Mouse (Mus musculus) ES-E14 (cell line): ENCODE measurements around the gene Amz2. TPM values are rescaled to one million over a fixed set of nuclear protein-coding genes. Genes with fewer than 3 reads are reported as not detected.

ENCODE experiments used
- DNase-seq: peaks from one replicate; pipeline ENCODE4 v3.0.0-alpha.2; 2013; ENCODE audit warnings: low read depth, low spot score
- H3K27ac ChIP-seq: 2 replicates; pipeline ENCODE4 v1.5.1; 2012; ENCODE audit warnings: low read depth, mild to moderate bottlenecking, low read length, moderate library complexity, mixed read lengths; ENCODE audit not compliant: poor library complexity, insufficient read depth, severe bottlenecking
- H3K36me3 ChIP-seq: 2 replicates; pipeline ENCODE4 v1.6.1; 2012; ENCODE audit warnings: mild to moderate bottlenecking, low read length, moderate library complexity, mixed read lengths; ENCODE audit not compliant: control insufficient read depth, poor library complexity, insufficient read depth, severe bottlenecking
- H3K4me1 ChIP-seq, 2 experiments: fragments of 150-350 bp in 1 of 2; sonication (generic) in 1 of 2; 2 replicates each; pipeline ENCODE4 v1.6.1; 2012; ENCODE audit warnings: low read length in 2 of 2, mild to moderate bottlenecking in 1 of 2, mixed read lengths in 1 of 2; ENCODE audit not compliant: control insufficient read depth in 2 of 2, insufficient read depth in 2 of 2, poor library complexity in 1 of 2
- H3K4me3 ChIP-seq, 2 experiments: fragments of 150-350 bp in 1 of 2; sonication (generic) in 1 of 2; 2 replicates each; pipeline ENCODE4 v1.5.1; 2012; ENCODE audit warnings: low read length in 2 of 2, low read depth in 1 of 2, mild to moderate bottlenecking in 1 of 2, mixed read lengths in 1 of 2; ENCODE audit not compliant: insufficient read depth in 1 of 2, poor library complexity in 1 of 2, severe bottlenecking in 1 of 2
- H3K9ac ChIP-seq: 2 replicates; pipeline ENCODE4 v1.6.1; 2012; ENCODE audit warnings: low read depth, mild to moderate bottlenecking, low read length, mixed read lengths; ENCODE audit not compliant: poor library complexity, insufficient read depth, severe bottlenecking
- H3K9me3 ChIP-seq: fragments of 150-350 bp; sonication (generic); 2 replicates; pipeline ENCODE4 v1.6.1; 2012; ENCODE audit warnings: low read depth, mild to moderate bottlenecking, low read length; ENCODE audit not compliant: control insufficient read depth, insufficient read depth
- CHD2 ChIP-seq: IDR thresholded peaks from 2 replicates; pipeline ENCODE4 v1.6.1; 2014; ENCODE audit warnings: mild to moderate bottlenecking, low read depth, low read length, inconsistent platforms
- HCFC1 ChIP-seq: IDR thresholded peaks from 2 replicates; pipeline ENCODE4 v1.6.1; 2012; ENCODE audit warnings: low read length, inconsistent platforms, borderline replicate concordance; ENCODE audit not compliant: insufficient read depth
- MAFK ChIP-seq: IDR thresholded peaks from 2 replicates; pipeline ENCODE4 v1.6.1; 2014; ENCODE audit warnings: mild to moderate bottlenecking, low read depth, low read length, inconsistent platforms; ENCODE audit not compliant: insufficient read depth
- ZC3H11A ChIP-seq: IDR thresholded peaks from 2 replicates; pipeline ENCODE4 v1.6.1; 2012; ENCODE audit warnings: low read depth, mild to moderate bottlenecking, inconsistent platforms, low read length, borderline replicate concordance
- ZNF384 ChIP-seq: IDR thresholded peaks from 2 replicates; pipeline ENCODE4 v1.6.1; 2012; ENCODE audit warnings: low read depth, low read length, inconsistent platforms
- in situ Hi-C, 2 experiments: fragments of 600-800 bp; cut with MboI; formaldehyde crosslinking; loops; one replicate each; pipeline ENCODE4 v1.15.1; 2025; ENCODE audit warnings: low sequenced_read_pairs in 2 of 2, inconsistent platforms in 1 of 2; ENCODE audit not compliant: unreplicated experiment in 2 of 2
- total RNA-seq: library from RNA; depleted of rRNA; stranded (reverse); fragments of 300-350 nt; gene quantifications from 2 replicates; pipeline ENCODE4 v1.2.3, GENCODE M21; 2012; rRNA removed

The Amz2 gene
- total RNA-seq, 1 experiment, result 20.1 TPM

- no peak for TF ChIP-seq ZNF384
- no peak for TF ChIP-seq ZC3H11A
- no peak for TF ChIP-seq HCFC1
- no peak for TF ChIP-seq MAFK
- no peak for TF ChIP-seq CHD2
- no peak overlapping the region for H3K27ac ChIP-seq
These were observed 72.2 kb downstream of the Amz2 start for GRCm38 (mm10) chr11:109497990-109498389.

GRCm38 (mm10) chr11:109500206-109500605 lies 74.5 kb downstream of the Amz2 start:
- H3K27ac ChIP-seq, result no peak overlapping the region
- H3K9ac ChIP-seq, result no peak overlapping the region
- DNase-seq, result no peak
- no peak overlapping the region for H3K4me3 ChIP-seq
- TF ChIP-seq MAFK, result no peak
- no peak for TF ChIP-seq ZC3H11A
- TF ChIP-seq HCFC1, result no peak
- TF ChIP-seq ZNF384, result no peak
- no peak for TF ChIP-seq CHD2
- in situ Hi-C loops, result no loop called here
- H3K36me3 ChIP-seq, result no peaks in the 10 kb centered on the region
- H3K4me1 ChIP-seq, result no peaks in the 10 kb centered on the region
- H3K9me3 ChIP-seq, result no peaks in the 10 kb centered on the region

More at GRCm38 (mm10) chr11:109497990-109498389, 72.2 kb downstream of the Amz2 start:
- DNase-seq, result no peak
- Histone ChIP-seq H3K4me1 (no peaks in the 10 kb centered on the region), H3K9me3 (no peaks in the 10 kb centered on the region), H3K36me3 (no peaks in the 10 kb centered on the region), H3K9ac (no peak overlapping the region), H3K4me3 (no peak overlapping the region)
- in situ Hi-C loops, result no loop called here

Other genes with a start within 250 kb of the Amz2 start
- 1.6 and 2.5 TPM in 2 replicates for gene Rgs9, start 127.8 kb upstream of the Amz2 start, total RNA-seq
- 32.9 and 34.8 TPM in 2 replicates for gene Gna13, start 63.1 kb upstream of the Amz2 start, total RNA-seq
- not detected in 2 replicates for gene 9930022D16Rik, start 12.0 kb upstream of the Amz2 start, total RNA-seq
- 1.0 and 1.4 TPM in 2 replicates for gene Arsg, start 47.4 kb downstream of the Amz2 start, total RNA-seq
- 25.5 and 26.8 TPM in 2 replicates for gene Slc16a6, start 47.7 kb downstream of the Amz2 start, total RNA-seq
- 4.8 and 6.6 TPM in 2 replicates for gene Wipi1, start 186.0 kb downstream of the Amz2 start, total RNA-seq
- gene Prkar1a, start 223.5 kb downstream of the Amz2 start, total RNA-seq, result 26.8 and 46.0 TPM in 2 replicates